Mouse (Mus musculus): ENCODE results near the gene Tor1a. TPM values are rescaled to one million over a fixed set of nuclear protein-coding genes. Genes with fewer than 3 reads are reported as not detected.
"Not testable (repeated sequence)": the region's sequence is repeated elsewhere in the genome, so short reads cannot be mapped to it uniquely, and the experiment has no call there.

Gene Tor1a
- total RNA-seq, 2 experiments from 2014 or later: 76.1 to 156 TPM

- no peak for ATAC-seq (replicated peaks; ENCODE audit: poor library complexity, severe bottlenecking)
Observed at GRCm38 (mm10) chr2:30923099-30923498, 44.6 kb downstream of the Tor1a start.

GRCm38 (mm10) chr2:30920216-30920615 lies 47.5 kb downstream of the Tor1a start:
- ATAC-seq (replicated peaks; ENCODE audit: poor library complexity, severe bottlenecking): no peak

- ATAC-seq (replicated peaks; ENCODE audit: poor library complexity, severe bottlenecking): no peak
Observed at GRCm38 (mm10) chr2:30918780-30919329, 48.9 kb downstream of the Tor1a start.

GRCm38 (mm10) chr2:30918126-30918525 lies 49.6 kb downstream of the Tor1a start:
- no peak for ATAC-seq (replicated peaks; ENCODE audit: poor library complexity, severe bottlenecking)

GRCm38 (mm10) chr2:30917649-30918048 lies 50.1 kb downstream of the Tor1a start:
- ATAC-seq (replicated peaks; ENCODE audit: poor library complexity, severe bottlenecking): no peak

GRCm38 (mm10) chr2:30915933-30916332 lies 51.8 kb downstream of the Tor1a start:
- ATAC-seq (replicated peaks; ENCODE audit: poor library complexity, severe bottlenecking): not testable (repeated sequence)

- ATAC-seq (replicated peaks; ENCODE audit: poor library complexity, severe bottlenecking): no peak
Observed at GRCm38 (mm10) chr2:30915376-30915775, 52.4 kb downstream of the Tor1a start.

GRCm38 (mm10) chr2:30914836-30915235 lies 52.9 kb downstream of the Tor1a start:
- no peak for ATAC-seq (replicated peaks; ENCODE audit: poor library complexity, severe bottlenecking)

- ATAC-seq (replicated peaks; ENCODE audit: poor library complexity, severe bottlenecking): no peak
Observed at GRCm38 (mm10) chr2:30913022-30913421, 54.7 kb downstream of the Tor1a start.

- no peak for ATAC-seq (replicated peaks; ENCODE audit: poor library complexity, severe bottlenecking)
Observed at GRCm38 (mm10) chr2:30912291-30912773, 55.4 kb downstream of the Tor1a start.

Other genes starting within 250 kb of the Tor1a start
- gene 1700001O22Rik, start 164.3 kb downstream of the Tor1a start, total RNA-seq (2014; fragmentation: Nextera tagmentation): not detected in 2 replicates
- gene 1700001O22Rik, start 164.3 kb downstream of the Tor1a start, total RNA-seq (2017): 0.73 TPM in 1 of 2 replicates, not detected in the other
- 20.2 and 26.8 TPM in 2 replicates for gene Ntmt1, start 160.1 kb downstream of the Tor1a start, total RNA-seq (2014; fragmentation: Nextera tagmentation)
- 16.2 and 18.6 TPM in 2 replicates for gene Ntmt1, start 160.1 kb downstream of the Tor1a start, total RNA-seq (2017)
- 8.4 and 18.9 TPM in 2 replicates for gene Asb6, start 137.6 kb downstream of the Tor1a start, total RNA-seq (2014; fragmentation: Nextera tagmentation)
- 12.2 and 27.1 TPM in 2 replicates for gene Asb6, start 137.6 kb downstream of the Tor1a start, total RNA-seq (2017)
- not detected in 2 replicates for gene Prrx2, start 133.0 kb downstream of the Tor1a start, total RNA-seq (2014; fragmentation: Nextera tagmentation)
- gene Prrx2, start 133.0 kb downstream of the Tor1a start, total RNA-seq (2017): not detected in 2 replicates
- gene Ptges, start 38.1 kb downstream of the Tor1a start, total RNA-seq (2014; fragmentation: Nextera tagmentation): 0.30 TPM in 1 of 2 replicates, not detected in the other
- gene Ptges, start 38.1 kb downstream of the Tor1a start, total RNA-seq (2017): 0.13 and 0.52 TPM in 2 replicates
- gene Tor1b, start 15.0 kb downstream of the Tor1a start, total RNA-seq (2014; fragmentation: Nextera tagmentation): 39.2 and 43.9 TPM in 2 replicates
- 33.9 and 37.7 TPM in 2 replicates for gene Tor1b, start 15.0 kb downstream of the Tor1a start, total RNA-seq (2017)
- gene BC005624, start 14.3 kb upstream of the Tor1a start, total RNA-seq (2014; fragmentation: Nextera tagmentation): 35.9 and 42.6 TPM in 2 replicates
- 60.0 and 61.0 TPM in 2 replicates for gene BC005624, start 14.3 kb upstream of the Tor1a start, total RNA-seq (2017)
- 5.2 and 10.0 TPM in 2 replicates for gene Usp20, start 14.3 kb upstream of the Tor1a start, total RNA-seq (2014; fragmentation: Nextera tagmentation)
- gene Usp20, start 14.3 kb upstream of the Tor1a start, total RNA-seq (2017): 2.2 and 5.5 TPM in 2 replicates
- 57.0 and 64.0 TPM in 2 replicates for gene Fnbp1, start 174.1 kb upstream of the Tor1a start, total RNA-seq (2014; fragmentation: Nextera tagmentation)
- 24.3 and 47.2 TPM in 2 replicates for gene Fnbp1, start 174.1 kb upstream of the Tor1a start, total RNA-seq (2017)
- gene Gpr107, start 184.4 kb upstream of the Tor1a start, total RNA-seq (2014; fragmentation: Nextera tagmentation): 12.8 and 13.5 TPM in 2 replicates
- gene Gpr107, start 184.4 kb upstream of the Tor1a start, total RNA-seq (2017): 16.4 and 16.9 TPM in 2 replicates